Mouse (Mus musculus) kidney, embryonic 14.5 days (tissue): ENCODE data around the gene Rims4. TPM values are rescaled to one million over a fixed set of nuclear protein-coding genes. Genes with fewer than 3 reads are reported as not detected.
A peak's percentile ranks its signal among the peaks of the same experiment; 100 is the strongest.

Source experiments
- ATAC-seq: fragments of 200-750 bp; cut with Nextera tagmentation; 2 replicates; pipeline ENCODE4 v1.8.0; 2017; ENCODE audit warnings: moderate number of reproducible peaks, mild to moderate bottlenecking, moderate TSS enrichment, moderate library complexity; ENCODE audit not compliant: low FRiP score, low TSS enrichment
- H3K27ac ChIP-seq: fragments of 300-500 bp; sonication (generic); 2 replicates; pipeline ENCODE4 v1.5.1; 2014; ENCODE audit warnings: low read depth, mild to moderate bottlenecking, low read length, moderate library complexity, mixed read lengths
- H3K27me3 ChIP-seq: fragments of 300-500 bp; sonication (generic); 2 replicates; pipeline ENCODE4 v1.6.1; 2014; ENCODE audit warnings: mild to moderate bottlenecking, low read length; ENCODE audit not compliant: control insufficient read depth, insufficient read depth
- H3K36me3 ChIP-seq: fragments of 300-500 bp; sonication (generic); 2 replicates; pipeline ENCODE4 v1.6.1; 2014; ENCODE audit warnings: low read length, mixed read lengths; ENCODE audit not compliant: control insufficient read depth, insufficient read depth
- H3K4me1 ChIP-seq: fragments of 300-500 bp; sonication (generic); 2 replicates; pipeline ENCODE4 v1.6.1; 2014; ENCODE audit warnings: low read length, mixed read lengths; ENCODE audit not compliant: control insufficient read depth, insufficient read depth
- H3K4me2 ChIP-seq: fragments of 300-500 bp; sonication (generic); replicated peaks from 2 replicates; pipeline ENCODE4 v1.6.1; 2014; ENCODE audit warnings: low read depth, mild to moderate bottlenecking, low read length
- H3K4me3 ChIP-seq: fragments of 300-500 bp; sonication (generic); 2 replicates; pipeline ENCODE4 v1.5.1; 2014; ENCODE audit warnings: mild to moderate bottlenecking, low read length
- H3K9ac ChIP-seq: fragments of 300-500 bp; sonication (generic); 2 replicates; pipeline ENCODE4 v1.6.1; 2014; ENCODE audit warnings: low read depth, mild to moderate bottlenecking, low read length, moderate library complexity
- H3K9me3 ChIP-seq: fragments of 300-500 bp; sonication (generic); 2 replicates; pipeline ENCODE4 v1.6.1; 2016; ENCODE audit warnings: low read length; ENCODE audit not compliant: control insufficient read depth
- WGBS: fragments of 180-500 bp; shearing (Covaris S2); extraction: QIAGEN DNeasy Blood & Tissue Kit; methylation state at CpG from one replicate; pipeline ENCODE4 v1.1.7; 2014; 5-methylcytosine and 5-hydroxymethylcytosine counted together
- polyA plus RNA-seq: library from polyadenylated mRNA; unstranded; fragments of >200 nt; fragmentation: Nextera tagmentation; extraction: Ambion mirVana; gene quantifications from 2 replicates; pipeline ENCODE4 v1.2.1, GENCODE M21; 2014

Gene Rims4
- polyA plus RNA-seq, result 0.51 and 0.70 TPM in 2 replicates

- Histone ChIP-seq H3K4me3 (peak within 1 kb of the TSS; percentile 50), H3K27me3 (peaks cover 59% of the 10 kb centered on the region), H3K9ac (peak within 1 kb of the TSS; percentile 58), H3K4me2 (peak within 1 kb of the TSS; percentile 98), H3K36me3 (no peaks in the 10 kb centered on the region), H3K9me3 (no peaks in the 10 kb centered on the region), H3K27ac (no peak within 1 kb of the TSS), H3K4me1 (0 out of 2 replicates have a peak, but pooled peaks cover 4% of the 10 kb centered on the region)
- 1% methylated on average over 62 of the region's 115 CpGs for WGBS
- ATAC-seq, result peak; percentile 84
Observed at GRCm38 (mm10) chr2:163918317-163919258, at the start of gene Rims4. Gene Rims4, minus strand, starts transcription at chr2:163918683.

- 0 out of 2 replicates have a peak, but pooled peaks cover 4% of the 10 kb centered on the region for H3K4me1 ChIP-seq
- no peaks in the 10 kb centered on the region for H3K36me3 ChIP-seq
- H3K4me3 ChIP-seq, result no peak overlapping the region
- no peak overlapping the region for H3K9ac ChIP-seq
- no peaks in the 10 kb centered on the region for H3K27me3 ChIP-seq
- no peak overlapping the region for H3K27ac ChIP-seq
- 78% methylated on average over 7 of the region's 7 CpGs for WGBS
- H3K4me2 ChIP-seq, result no peak overlapping the region
- ATAC-seq, result no peak
- H3K9me3 ChIP-seq, result 0 out of 2 replicates have a peak, but pooled peaks cover 2% of the 10 kb centered on the region
Observed at GRCm38 (mm10) chr2:163965706-163966105, 47.2 kb upstream of the Rims4 start.

GRCm38 (mm10) chr2:163964606-163965560 lies 46.4 kb upstream of the Rims4 start:
- WGBS, result 50% methylated on average over 17 of the region's 19 CpGs
- H3K9me3 ChIP-seq, result 0 out of 2 replicates have a peak, but pooled peaks cover 2% of the 10 kb centered on the region
- no peak overlapping the region for H3K4me3 ChIP-seq
- H3K4me1 ChIP-seq, result 0 out of 2 replicates have a peak, but pooled peaks cover 4% of the 10 kb centered on the region
- H3K36me3 ChIP-seq, result no peaks in the 10 kb centered on the region
- no peak overlapping the region for H3K27ac ChIP-seq
- ATAC-seq, result no peak
- no peak overlapping the region for H3K9ac ChIP-seq
- H3K4me2 ChIP-seq, result no peak overlapping the region
- H3K27me3 ChIP-seq, result no peaks in the 10 kb centered on the region

GRCm38 (mm10) chr2:163953622-163954310 lies 35.3 kb upstream of the Rims4 start:
- H3K9ac ChIP-seq, result no peak overlapping the region
- no peak overlapping the region for H3K27ac ChIP-seq
- no peak overlapping the region for H3K4me3 ChIP-seq
- no peaks in the 10 kb centered on the region for H3K36me3 ChIP-seq
- H3K4me1 ChIP-seq, result no peaks in the 10 kb centered on the region
- WGBS, result 22% methylated on average over 7 of the region's 7 CpGs
- ATAC-seq, result no peak
- H3K4me2 ChIP-seq, result no peak overlapping the region
- peaks cover 7% of the 10 kb centered on the region; the same call in 1 of the 2 replicates for H3K9me3 ChIP-seq
- H3K27me3 ChIP-seq, result no peaks in the 10 kb centered on the region; the same call in 1 of the 2 replicates

GRCm38 (mm10) chr2:163951770-163952169 lies 33.3 kb upstream of the Rims4 start:
- Histone ChIP-seq H3K4me3 (no peak overlapping the region), H3K9me3 (no peaks in the 10 kb centered on the region), H3K9ac (no peak overlapping the region), H3K27ac (no peak overlapping the region), H3K36me3 (no peaks in the 10 kb centered on the region), H3K4me2 (no peak overlapping the region), H3K4me1 (no peaks in the 10 kb centered on the region), H3K27me3 (no peaks in the 10 kb centered on the region; the same call in 1 of the 2 replicates)
- no peak for ATAC-seq
- 22% methylated on average over 4 of the region's 4 CpGs for WGBS

GRCm38 (mm10) chr2:163947976-163948375 lies 29.5 kb upstream of the Rims4 start:
- ATAC-seq, result no peak
- no peaks in the 10 kb centered on the region for H3K4me1 ChIP-seq
- no peak overlapping the region for H3K9ac ChIP-seq
- no peak overlapping the region for H3K4me2 ChIP-seq
- H3K9me3 ChIP-seq, result no peaks in the 10 kb centered on the region
- H3K36me3 ChIP-seq, result no peaks in the 10 kb centered on the region
- no peak overlapping the region for H3K4me3 ChIP-seq
- H3K27me3 ChIP-seq, result no peaks in the 10 kb centered on the region; the same call in 1 of the 2 replicates
- 67% methylated on average over 7 of the region's 7 CpGs for WGBS
- H3K27ac ChIP-seq, result no peak overlapping the region

GRCm38 (mm10) chr2:163946221-163946620 lies 27.7 kb upstream of the Rims4 start:
- ATAC-seq, result no peak
- Histone ChIP-seq H3K36me3 (no peaks in the 10 kb centered on the region), H3K27me3 (no peaks in the 10 kb centered on the region; the same call in 1 of the 2 replicates), H3K4me1 (no peaks in the 10 kb centered on the region), H3K4me3 (no peak overlapping the region), H3K9me3 (no peaks in the 10 kb centered on the region), H3K4me2 (no peak overlapping the region), H3K9ac (no peak overlapping the region), H3K27ac (no peak overlapping the region)
- WGBS, result 61% methylated on average over 15 of the region's 15 CpGs

GRCm38 (mm10) chr2:163944511-163944910 lies 26.0 kb upstream of the Rims4 start:
- H3K4me2 ChIP-seq, result no peak overlapping the region
- no peaks in the 10 kb centered on the region for H3K36me3 ChIP-seq
- no peak overlapping the region for H3K27ac ChIP-seq
- no peaks in the 10 kb centered on the region for H3K4me1 ChIP-seq
- no peaks in the 10 kb centered on the region for H3K9me3 ChIP-seq
- H3K27me3 ChIP-seq, result peaks cover 3% of the 10 kb centered on the region; the same call in 1 of the 2 replicates
- ATAC-seq, result no peak
- no peak overlapping the region for H3K4me3 ChIP-seq
- WGBS, result 82% methylated on average over 8 of the region's 8 CpGs
- no peak overlapping the region for H3K9ac ChIP-seq
